Mouse (Mus musculus) thymus, adult 2 months (tissue): ENCODE measurements around the gene Meis1. TPM values are rescaled to one million over a fixed set of nuclear protein-coding genes. Genes with fewer than 3 reads are reported as not detected.

ENCODE experiments used
- DNase-seq: peaks from one replicate; pipeline ENCODE4 v3.0.0; 2021
- H3K27ac ChIP-seq: fragments of 200-500 bp; 2 replicates; pipeline ENCODE4 v1.5.1; 2012; ENCODE audit warnings: low read length, control low read depth; ENCODE audit not compliant: control insufficient read depth, insufficient read depth
- H3K27me3 ChIP-seq: fragments of 200-500 bp; 2 replicates; pipeline ENCODE4 v1.6.1; 2012; ENCODE audit warnings: mild to moderate bottlenecking, low read length, moderate library complexity, mixed read lengths; ENCODE audit not compliant: control insufficient read depth, insufficient read depth
- H3K36me3 ChIP-seq: fragments of 200-500 bp; 2 replicates; pipeline ENCODE4 v1.6.1; 2012; ENCODE audit warnings: mild to moderate bottlenecking, low read length, moderate library complexity; ENCODE audit not compliant: control insufficient read depth, insufficient read depth
- H3K4me1 ChIP-seq: fragments of 200-500 bp; replicated peaks from 2 replicates; pipeline ENCODE4 v1.6.1; 2012; ENCODE audit warnings: low read length; ENCODE audit not compliant: control insufficient read depth, insufficient read depth
- H3K4me3 ChIP-seq: fragments of 200-500 bp; 2 replicates; pipeline ENCODE4 v1.5.1; 2012; ENCODE audit warnings: mild to moderate bottlenecking, low read length, control low read depth, moderate library complexity; ENCODE audit not compliant: control insufficient read depth, insufficient read depth
- CTCF ChIP-seq: fragments of 200-500 bp; IDR thresholded peaks from 2 replicates; pipeline ENCODE4 v1.5.1; 2012; ENCODE audit warnings: mild to moderate bottlenecking, control low read depth, low read length, moderate library complexity, borderline replicate concordance; ENCODE audit not compliant: control insufficient read depth, poor library complexity, insufficient read depth; ENCODE audit errors: extremely low read depth
- POLR2A ChIP-seq: fragments of 200-500 bp; IDR thresholded peaks from 2 replicates; pipeline ENCODE4 v1.6.1; 2012; ENCODE audit warnings: mild to moderate bottlenecking, low read length, control low read depth, moderate library complexity; ENCODE audit not compliant: control insufficient read depth, poor library complexity, insufficient read depth; ENCODE audit errors: extremely low read depth
- WGBS: fragments of 180-500 bp; shearing (Covaris S2); methylation state at CpG from one replicate; pipeline ENCODE4 v1.1.7; 2018; 5-methylcytosine and 5-hydroxymethylcytosine counted together
- polyA plus RNA-seq: library from polyadenylated mRNA; depleted of rRNA; stranded (reverse); fragments of >200 nt; gene quantifications from 2 replicates; pipeline ENCODE4 v1.2.3, GENCODE M21; 2012

Meis1 gene
- polyA plus RNA-seq, 1 experiment, result 6.6 TPM

DNA sequence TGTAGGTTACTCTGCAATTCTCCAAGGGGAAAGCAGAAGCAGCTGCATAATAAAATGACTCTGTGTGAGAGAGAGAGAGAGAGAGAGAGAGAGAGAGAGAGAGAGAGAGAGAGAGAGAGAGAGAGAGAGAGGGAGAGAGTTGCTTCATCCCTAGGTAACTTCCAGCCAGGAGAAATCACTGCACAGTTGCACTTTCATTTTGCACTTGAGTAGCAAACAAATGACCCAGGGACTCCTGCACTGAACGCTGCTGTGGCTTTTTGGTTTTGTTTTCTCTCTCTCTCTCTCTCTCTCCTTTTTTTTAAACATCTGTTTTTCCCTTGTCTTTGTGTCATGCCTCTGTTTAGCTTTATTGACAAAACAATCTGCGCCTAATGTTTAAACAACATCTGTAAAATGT is 118.3 kb downstream of the Meis1 start:
- no peak for DNase-seq
- no peaks in the 10 kb centered on the region for H3K27me3 ChIP-seq
- no peaks in the 10 kb centered on the region for H3K36me3 ChIP-seq
- TF ChIP-seq POLR2A (no peak), CTCF (no peak)
- no peaks in the 10 kb centered on the region for H3K4me1 ChIP-seq
- 44% methylated on average over 2 of the region's 2 CpGs for WGBS
- no peak overlapping the region for H3K27ac ChIP-seq
- no peak overlapping the region for H3K4me3 ChIP-seq

DNA sequence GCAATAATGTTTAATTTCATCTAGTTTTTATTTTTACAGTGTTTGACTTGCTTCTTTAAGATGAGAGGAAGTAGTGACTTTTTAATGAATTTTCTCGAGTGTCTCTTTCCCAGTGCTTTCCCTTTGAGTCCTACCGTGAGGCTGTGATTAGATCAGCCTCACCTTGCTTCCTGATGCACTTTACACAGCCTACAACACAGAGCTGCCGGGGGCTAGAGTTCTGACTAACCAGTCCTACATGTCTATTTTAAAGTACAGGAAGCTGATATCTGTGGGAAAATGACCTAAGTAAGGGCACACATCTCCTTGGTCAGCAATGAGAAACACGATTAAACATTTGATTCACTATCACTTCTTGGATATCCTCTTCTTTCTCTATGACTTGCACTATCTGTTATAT is 119.9 kb downstream of the Meis1 start:
- Histone ChIP-seq H3K36me3 (no peaks in the 10 kb centered on the region), H3K4me3 (no peak overlapping the region), H3K27ac (no peak overlapping the region), H3K27me3 (no peaks in the 10 kb centered on the region), H3K4me1 (no peaks in the 10 kb centered on the region)
- no peak for DNase-seq
- 40% methylated on average over 4 of the region's 4 CpGs for WGBS
- TF ChIP-seq CTCF, result no peak
- TF ChIP-seq POLR2A, result no peak

DNA sequence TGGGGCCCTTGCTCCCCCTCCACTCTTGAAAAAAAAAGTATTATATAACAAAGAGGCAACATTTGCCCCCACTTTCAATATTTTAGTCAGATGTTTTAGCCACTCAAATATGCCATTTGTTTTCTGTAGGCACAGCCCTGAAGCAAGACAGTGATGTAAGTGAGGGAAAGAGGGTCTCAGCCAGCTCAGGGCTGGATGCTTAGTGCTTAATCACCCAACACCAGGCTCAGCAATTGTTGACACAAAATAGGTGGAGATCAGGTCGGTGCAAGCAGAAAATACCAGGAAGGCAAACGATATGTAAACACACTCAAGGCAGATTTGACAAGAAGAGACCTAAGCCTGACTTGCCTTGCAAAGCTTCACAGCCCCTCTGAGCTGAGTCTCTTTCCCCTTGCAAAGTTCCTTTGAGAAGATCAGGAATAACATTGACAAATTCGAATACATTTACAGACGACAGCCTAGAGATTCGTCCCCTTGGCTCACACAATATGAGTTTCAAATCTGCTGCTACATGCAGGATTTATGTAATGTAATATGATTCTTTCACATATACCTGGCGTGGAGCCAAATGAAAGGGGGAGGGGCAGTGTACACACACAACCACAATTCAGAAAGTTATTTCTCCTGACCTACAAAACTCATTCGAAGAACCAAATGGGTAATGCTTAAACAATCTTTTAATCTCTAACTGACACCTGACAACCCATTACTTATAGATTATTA is 120.7 kb downstream of the Meis1 start:
- TF ChIP-seq POLR2A (no peak), CTCF (no peak)
- Histone ChIP-seq H3K27me3 (no peaks in the 10 kb centered on the region), H3K4me1 (no peaks in the 10 kb centered on the region), H3K4me3 (no peak overlapping the region), H3K27ac (no peak overlapping the region), H3K36me3 (no peaks in the 10 kb centered on the region)
- WGBS, result 43% methylated on average over 7 of the region's 7 CpGs
- no peak for DNase-seq

DNA sequence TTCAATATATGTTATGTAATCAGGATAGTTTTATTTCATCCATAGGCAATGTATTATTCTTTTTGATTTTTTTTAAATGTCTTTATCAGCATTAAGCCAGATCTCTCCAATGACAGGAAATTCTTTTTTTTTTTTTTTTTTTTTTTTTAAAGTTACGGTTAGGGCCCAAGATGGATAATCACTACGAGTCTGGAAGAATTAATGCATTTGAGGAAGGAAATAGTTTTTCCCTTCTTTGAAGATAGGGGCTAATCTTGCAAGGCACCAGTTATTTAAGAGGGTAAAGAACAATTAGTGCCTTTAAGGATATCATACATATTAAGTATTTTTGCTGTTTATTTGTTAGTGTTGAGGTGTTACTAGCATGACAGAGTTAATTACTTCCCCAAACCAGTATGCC is 121.5 kb downstream of the Meis1 start:
- no peak for DNase-seq
- Histone ChIP-seq H3K4me1 (no peaks in the 10 kb centered on the region), H3K4me3 (no peak overlapping the region), H3K36me3 (no peaks in the 10 kb centered on the region), H3K27ac (no peak overlapping the region), H3K27me3 (no peaks in the 10 kb centered on the region)
- WGBS, result 55% methylated on average over 2 of the region's 2 CpGs
- TF ChIP-seq POLR2A, result no peak
- no peak for TF ChIP-seq CTCF

DNA sequence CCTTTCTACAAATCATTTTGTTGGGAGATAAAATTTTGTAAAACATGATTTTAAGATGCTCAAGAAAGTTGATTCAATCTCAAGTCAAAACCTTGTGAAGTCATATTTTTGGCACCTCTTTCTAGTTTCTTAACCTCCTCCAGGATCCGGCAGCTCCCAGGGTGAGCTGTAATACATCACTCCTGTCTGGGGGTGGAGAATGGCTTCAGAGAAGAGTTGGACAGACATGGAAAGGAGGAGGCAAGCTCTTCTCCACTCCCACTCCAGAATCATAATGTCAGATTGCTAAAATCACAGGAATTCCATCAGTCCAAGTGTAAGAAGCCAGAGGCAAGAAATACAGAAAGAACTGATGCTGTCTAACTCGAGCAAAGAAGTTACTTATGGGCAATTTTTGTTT is 126.3 kb downstream of the Meis1 start:
- Histone ChIP-seq H3K4me3 (no peak overlapping the region), H3K4me1 (no peaks in the 10 kb centered on the region), H3K27me3 (no peaks in the 10 kb centered on the region), H3K27ac (no peak overlapping the region), H3K36me3 (no peaks in the 10 kb centered on the region)
- TF ChIP-seq POLR2A (no peak), CTCF (no peak)
- WGBS, result 88% methylated on average over 2 of the region's 2 CpGs
- DNase-seq, result no peak

DNA sequence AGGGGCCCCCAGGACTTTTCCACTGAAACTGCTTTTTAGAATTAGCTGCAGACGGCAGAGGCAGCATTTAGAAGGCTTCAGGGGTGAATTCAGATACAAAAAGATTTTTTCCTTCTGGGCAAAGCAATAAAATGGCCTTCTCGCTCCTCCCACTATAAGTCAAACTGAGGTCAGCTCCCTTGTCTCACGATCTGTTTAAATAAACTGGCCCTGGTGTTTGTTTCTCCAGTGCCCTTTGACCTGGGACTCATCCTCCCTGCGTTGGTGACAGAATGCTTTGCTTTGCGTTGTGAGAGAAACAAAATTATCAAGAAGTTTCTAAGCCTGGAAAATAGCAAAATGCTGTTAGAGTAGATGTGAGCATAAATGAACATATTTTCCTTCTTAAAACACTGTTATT is 129.6 kb downstream of the Meis1 start:
- no peak for DNase-seq
- H3K4me3 ChIP-seq, result no peak overlapping the region
- no peak overlapping the region for H3K27ac ChIP-seq
- H3K36me3 ChIP-seq, result no peaks in the 10 kb centered on the region
- WGBS, result 87% methylated on average over 5 of the region's 5 CpGs
- H3K27me3 ChIP-seq, result no peaks in the 10 kb centered on the region
- TF ChIP-seq POLR2A, result no peak
- TF ChIP-seq CTCF, result no peak
- H3K4me1 ChIP-seq, result no peaks in the 10 kb centered on the region

DNA sequence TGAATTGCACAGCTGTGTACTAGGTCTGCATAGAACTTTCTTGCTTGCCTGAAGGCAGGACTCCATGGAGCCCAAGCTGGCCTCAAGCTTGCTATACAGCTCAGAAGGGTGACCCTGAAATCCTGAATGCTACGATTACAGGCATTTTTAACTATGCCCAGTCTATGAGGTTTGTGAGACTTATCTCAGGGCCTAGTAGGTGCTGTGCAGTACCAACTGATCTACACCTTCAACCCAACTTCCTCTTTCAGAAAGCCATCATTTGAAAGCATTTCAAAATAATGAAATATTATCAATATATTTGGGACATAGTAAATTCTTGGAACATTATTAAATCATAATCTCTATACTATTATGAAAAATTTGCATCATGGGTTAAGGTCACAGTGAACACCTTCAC is 130.1 kb downstream of the Meis1 start:
- Histone ChIP-seq H3K27me3 (no peaks in the 10 kb centered on the region), H3K4me3 (no peak overlapping the region), H3K27ac (no peak overlapping the region), H3K4me1 (no peaks in the 10 kb centered on the region), H3K36me3 (no peaks in the 10 kb centered on the region)
- DNase-seq, result no peak
- no peak for TF ChIP-seq POLR2A
- TF ChIP-seq CTCF, result no peak
- 46% methylated on average over 1 of the region's 1 CpGs for WGBS
